Mouse (Mus musculus) gastrocnemius, adult 8-10 months (tissue): ENCODE data around the gene Aen. TPM values are rescaled to one million over a fixed set of nuclear protein-coding genes. Genes with fewer than 3 reads are reported as not detected.
A peak's percentile ranks its signal among the peaks of the same experiment; 100 is the strongest.

Experiments
- DNase-seq, 2 experiments: peaks; one replicate each; pipeline ENCODE4 v3.0.0; 2022; ENCODE audit warnings: low spot score in 2 of 2
- total RNA-seq, 4 experiments: library from RNA; stranded (reverse); gene quantifications; 2 replicates each; pipeline ENCODE4 v1.2.4; 2022

Gene Aen
- 10 to 100 TPM; 52.4 to 60.0 (median 54.1) TPM for total RNA-seq

DNA sequence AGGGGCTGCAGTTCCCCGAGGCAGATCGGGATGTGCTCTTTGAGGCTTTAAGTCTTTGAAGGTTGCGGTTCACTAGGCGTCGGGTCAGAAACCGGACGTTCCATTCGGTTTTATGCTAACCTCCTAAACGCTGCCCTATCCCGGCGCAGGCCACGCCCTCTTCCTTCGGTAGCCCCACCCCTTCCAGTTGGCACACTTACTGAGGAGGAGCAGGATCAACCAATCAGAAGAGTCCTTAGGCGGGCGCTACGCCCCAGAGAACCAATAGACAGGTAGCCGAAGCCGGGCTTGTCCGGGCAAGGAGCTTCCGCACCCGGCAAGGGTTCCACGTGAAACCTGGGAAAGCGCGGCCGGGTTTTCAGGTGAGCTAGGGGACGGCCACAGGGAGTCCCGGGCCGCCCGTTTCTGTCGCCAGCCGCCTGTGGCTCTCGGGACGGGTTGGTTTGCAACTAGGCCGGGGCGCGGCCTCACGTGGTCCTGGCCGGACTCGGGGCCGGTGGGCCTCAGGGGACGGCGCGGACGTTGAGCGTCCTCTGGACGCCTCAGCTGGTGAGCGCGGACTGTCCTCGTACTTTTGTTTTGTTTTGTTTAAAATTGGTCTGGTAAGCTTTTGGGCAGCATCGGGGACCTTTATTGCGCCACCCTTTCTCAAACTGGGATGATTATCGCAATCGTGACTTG, at the start of gene Aen:
Gene Aen, plus strand, starts transcription at position 202 of the 681 bp plus-strand sequence.
- DNase-seq, result peak; percentile 98

DNA sequence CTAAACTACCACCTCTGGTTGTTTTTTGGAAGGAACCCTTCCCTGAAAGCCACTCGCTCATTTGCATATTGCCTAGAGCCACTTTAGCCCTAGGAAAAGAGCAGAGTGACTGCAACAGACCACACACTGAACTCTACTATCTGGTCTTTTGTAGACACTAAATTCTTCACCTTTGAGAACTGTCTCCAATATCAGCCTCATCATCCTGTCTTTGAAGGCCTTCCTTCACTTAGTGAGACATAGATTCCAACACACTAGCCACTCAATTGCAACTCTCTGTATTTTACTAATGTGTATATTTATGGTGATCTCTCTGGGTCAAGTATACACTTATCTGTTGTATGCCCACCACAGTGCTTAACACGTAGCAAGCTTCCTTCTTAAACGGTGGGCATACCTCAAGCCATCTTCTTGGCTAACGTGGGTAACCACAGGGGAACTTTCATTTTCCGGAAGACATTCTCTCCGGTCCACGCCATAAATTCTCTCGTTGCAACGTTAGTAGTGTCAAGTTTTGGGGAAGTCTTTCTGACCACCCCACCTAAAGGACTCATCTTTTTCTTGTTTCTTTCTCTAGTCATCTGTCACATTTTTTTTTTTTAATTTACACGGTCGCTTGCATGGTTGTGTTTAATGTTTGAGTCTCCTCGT, 49.5 kb upstream of the Aen start:
- DNase-seq, result no peak

DNA sequence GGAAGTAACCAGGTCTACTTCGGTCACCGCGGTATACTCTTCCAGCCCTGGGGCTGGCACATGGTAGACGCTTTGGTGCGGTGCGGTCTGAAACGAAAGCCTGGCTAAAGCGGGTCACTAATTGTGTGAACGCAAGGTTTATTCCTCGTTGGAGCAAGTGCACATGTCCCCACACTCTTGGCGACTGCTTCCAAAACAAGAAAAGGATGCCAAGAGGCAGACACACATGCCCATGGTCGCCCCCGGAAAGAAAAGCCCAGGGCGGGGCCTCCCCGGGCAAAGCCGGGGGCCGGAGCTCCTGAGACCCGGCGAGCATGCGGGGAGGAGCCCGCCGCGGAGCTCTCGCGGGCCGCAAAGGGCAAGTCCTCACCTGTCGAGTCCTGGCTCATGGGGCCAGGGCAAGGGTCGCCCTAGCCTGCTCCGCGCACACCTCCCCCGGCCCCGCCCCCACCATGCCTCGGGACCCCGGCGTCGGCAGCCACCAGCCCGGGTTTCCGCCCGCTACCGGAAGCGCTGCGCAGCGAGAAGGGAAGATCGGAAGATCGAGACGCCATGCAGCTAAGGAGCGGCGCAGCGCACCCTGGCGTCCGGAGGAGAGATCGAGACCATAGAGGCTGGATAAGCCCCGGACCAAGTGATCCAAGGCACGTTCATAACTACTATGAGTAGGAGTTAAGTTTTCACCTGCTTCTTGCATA, 48.8 kb upstream of the Aen start, which contains the start of gene Det1:
Gene Det1, minus strand, starts transcription at position 527 of the 698 bp plus-strand sequence.
- DNase-seq, result peak; percentile 82 to 83

DNA sequence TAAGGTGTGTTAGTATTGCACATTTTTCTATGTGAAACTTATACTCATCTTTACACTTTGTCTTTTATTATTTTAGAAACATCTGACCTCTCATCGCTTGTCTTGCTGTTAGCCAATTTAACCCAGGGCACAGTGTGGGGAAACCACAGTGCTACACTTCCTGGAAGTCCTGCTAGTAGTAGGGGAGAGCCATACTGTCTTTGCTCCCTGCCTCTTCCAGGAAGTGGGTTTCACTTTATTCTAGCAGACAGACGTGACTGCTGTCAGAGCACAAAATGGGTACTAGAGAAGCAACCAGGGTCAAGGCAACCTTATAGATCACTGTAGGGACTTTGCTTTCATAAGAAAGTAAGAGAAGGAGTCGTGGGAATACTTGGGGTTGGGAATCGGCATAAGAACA, 41.6 kb upstream of the Aen start:
- DNase-seq, result no peak

DNA sequence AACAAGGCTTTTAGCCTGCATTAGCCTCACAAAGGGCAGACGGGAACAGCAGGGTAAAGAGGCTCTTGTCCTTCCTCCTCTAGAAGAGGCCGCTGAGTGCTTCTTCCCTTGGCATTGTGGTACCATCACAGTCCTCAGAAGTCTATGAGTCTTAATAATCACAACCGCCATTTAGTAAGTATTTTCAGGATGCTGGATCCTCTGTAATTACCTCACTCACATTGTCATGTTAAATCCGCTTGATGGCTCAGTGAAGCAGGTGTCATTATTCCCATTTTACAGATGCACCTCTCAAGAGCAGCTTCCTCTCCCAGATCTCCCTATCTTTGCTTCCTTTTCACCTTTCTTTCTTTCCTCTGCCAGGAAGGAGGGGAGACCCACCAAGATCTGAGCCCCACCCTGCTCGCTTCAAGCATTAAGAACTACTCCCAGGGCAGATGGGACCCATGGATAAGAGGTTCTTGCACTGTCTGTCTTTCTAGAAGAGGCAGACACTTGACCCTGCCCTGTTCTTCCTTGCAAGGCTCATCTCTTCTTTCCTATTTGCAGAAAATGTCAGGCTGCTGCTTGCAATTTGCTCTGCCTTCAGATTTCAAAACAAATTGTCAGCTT, 40.5 kb upstream of the Aen start:
- DNase-seq, result no peak

DNA sequence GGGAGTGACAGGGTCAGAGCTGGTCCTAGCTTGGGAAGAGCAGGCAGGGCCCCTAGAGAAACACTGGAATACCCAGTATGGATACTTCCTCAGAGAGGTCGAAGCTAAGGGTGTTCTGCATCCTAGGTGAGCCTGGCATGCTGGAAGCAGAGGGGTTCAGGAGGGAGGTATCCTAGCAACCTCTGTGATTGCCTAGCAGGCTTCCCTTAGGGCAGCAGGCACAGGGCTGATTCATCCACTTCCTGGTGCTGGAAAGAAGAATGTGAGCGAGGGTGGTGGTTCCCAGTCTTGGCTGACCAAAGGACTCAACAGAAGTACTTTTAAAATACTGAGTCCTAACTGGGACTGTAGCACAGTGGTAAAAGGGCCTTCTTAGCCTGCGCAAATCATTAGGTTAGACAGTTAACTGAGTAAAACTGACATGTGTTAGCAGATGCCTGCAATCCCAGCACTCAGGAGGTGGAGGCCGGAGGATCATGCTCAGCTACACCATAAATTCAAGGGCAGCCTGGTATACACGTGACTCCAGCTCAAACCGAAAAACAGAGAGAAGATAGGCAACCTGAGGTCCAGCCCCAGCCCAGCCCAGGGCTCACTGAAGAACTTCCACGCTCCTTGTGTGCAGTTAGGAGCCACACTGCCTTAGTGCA, 31.7 kb upstream of the Aen start:
- no peak for DNase-seq

DNA sequence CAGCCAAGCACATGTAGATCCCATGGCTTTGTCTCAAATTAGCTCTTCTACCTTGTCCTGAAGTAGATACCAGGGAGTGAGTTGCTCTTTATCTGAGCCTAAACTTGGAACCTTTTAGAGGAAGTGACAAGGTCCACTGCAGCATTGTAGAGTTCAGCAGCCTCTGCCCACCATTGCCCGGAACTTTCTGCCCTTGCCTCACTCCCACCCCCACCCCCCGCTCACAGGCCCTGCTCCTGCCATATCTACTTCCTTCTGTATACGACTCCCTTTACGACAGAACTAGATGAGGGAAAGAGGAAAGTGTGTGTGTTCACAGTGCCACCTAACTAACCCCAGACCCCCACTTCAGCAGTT, 31.2 kb upstream of the Aen start:
- DNase-seq, result no peak

DNA sequence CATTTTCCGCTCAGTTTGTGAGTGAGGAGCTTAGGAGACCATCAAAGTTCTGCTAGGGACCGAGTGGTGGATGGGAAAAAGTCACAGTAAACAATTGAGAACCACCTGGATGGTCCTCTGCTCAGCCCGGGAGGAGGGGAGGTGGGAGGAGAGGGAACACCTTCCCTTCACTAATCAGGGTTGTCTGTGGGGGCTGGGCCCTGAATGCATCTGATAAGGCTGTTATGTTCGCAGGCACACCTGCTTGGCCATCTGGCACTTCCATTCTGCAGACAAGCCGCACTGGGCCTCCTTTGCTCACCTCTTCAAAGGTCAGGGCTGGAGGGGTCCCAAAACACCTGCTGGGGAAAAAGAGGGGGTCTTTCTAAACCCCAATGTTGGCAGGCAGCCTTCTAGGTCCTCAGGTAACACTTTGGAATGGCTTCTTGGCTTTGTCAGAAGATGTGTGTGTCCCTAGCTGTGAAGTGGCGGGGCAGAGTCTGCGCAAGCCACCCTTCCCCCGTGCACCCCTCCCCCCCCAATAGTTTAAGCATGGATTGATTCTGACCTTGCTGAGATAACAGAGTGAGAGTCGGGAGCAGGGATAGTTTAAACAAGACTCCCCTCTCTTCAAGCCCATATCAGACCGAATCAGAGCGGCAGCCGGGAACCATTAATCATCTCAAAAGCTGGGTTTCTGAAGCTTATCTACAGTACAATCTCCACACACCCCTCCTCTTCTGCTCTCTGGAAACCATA, 30.3 kb upstream of the Aen start:
- DNase-seq, result no peak

DNA sequence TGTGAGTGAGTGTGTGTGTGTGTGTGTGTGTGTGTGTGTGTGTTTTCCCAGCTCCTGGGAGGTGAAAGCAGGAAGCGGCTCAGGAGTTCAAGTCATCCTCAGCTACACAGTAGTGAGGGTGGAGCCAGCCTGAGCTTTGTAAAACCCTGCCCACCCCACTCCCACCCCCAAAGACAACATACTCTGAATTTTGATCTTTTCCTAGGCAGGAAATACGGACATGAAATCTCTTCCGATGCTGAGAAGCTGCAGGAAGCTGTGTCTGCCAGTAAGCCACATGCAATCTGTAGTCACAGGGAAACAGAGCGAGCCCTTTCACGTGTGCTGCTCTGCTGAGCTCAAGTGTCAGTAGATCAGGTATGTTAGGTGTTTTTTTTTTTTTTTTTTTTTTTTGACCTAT, 26.9 kb upstream of the Aen start:
- DNase-seq, result no peak

DNA sequence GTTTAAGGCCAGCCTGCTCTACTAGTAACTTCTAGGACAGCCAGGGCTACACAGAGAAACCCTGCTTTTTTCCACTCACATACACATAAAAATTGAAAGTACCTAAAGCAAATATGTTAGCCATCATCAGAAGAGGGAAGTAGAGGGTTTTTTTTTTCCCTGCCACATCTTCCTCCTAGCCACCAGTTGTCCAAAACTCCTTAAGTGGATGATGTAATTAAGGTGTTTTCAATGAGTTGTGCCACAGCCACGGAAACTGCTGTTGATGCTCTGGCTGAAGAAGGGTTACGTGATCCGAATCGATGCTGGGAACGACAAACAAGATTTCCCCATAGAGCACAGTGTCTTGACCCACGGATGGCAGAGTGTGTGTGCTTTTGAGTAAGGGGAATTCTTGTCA, 23.3 kb upstream of the Aen start:
- no peak for DNase-seq

DNA sequence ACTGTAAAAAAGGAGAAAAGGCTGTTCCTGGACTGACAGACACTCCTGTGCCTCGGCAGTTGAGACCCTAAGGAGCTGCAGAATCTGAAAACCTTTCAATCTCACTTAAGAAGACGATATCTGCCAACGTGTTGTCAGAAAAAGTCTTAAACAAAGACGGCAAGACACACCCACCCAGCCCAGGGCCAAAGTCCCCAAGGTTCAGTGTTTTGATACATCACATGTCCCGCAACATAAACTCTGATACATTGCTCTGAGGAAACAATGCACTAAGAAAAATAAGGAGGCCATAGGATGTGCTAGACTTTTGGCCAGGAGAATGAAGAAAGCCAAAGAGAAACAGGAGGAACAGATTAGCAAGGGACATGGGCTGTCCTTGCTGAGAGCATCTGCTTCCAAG, 22.8 kb upstream of the Aen start:
- no peak for DNase-seq

DNA sequence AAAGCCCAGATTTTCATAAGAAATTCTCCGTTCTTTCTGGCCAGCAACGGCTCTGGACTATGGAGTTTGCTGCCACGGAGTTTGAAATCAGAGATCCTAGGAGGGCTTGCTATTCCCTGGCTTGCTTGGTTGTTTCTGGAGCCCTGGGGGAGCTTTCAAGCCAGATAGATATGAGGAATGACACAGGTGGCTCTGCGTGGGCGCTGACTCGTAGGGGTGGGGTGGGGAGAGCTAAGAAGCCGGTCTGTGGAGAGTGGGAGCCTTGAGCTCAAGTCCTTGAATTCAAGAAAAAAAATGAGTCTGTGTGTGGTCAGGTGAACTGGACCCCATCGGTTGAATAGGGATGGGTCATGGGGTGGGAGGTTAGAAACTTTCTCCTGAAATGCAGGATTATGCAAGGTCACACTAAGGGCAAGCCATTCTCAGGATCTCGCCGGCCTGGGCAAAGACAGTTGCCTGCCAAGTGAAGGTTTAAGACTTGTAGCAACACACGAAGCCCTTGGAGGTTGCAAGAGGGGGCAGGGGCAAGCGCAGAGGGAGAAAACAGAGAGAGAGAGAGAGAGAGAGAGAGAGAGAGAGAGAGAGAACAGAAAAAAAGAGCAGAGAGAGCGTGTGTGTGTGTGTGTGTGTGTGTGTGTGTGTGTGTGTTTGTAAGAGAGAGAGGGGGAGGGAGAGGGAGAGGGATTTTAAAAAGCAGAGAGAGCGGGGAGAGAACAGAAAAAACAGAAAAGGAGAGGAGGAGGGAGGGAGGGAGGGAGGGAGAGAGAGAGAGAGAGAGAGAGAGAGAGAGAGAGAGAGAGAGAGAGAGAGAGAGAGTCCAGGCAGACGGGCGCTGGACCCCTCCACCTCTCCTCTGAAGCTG, 13.8 kb upstream of the Aen start:
- DNase-seq, result no peak

DNA sequence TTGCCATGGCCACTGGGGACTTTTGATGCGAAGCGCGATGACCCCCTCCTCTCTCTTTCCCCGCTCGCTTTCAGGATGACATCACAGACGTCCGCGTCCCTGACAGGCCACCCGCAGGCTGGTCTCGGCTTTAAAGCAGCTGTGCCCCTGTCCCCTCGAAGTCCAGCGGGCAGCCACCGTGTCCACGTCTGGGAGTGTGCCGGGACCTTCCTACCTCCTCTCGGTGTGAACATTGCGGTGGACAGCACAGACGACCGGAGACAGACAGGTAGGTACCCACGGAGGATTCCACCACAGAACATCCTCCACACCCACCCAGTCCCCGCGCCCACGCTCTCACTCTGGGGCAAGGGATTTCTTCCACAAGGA, 13.2 kb upstream of the Aen start:
- DNase-seq, result no peak

DNA sequence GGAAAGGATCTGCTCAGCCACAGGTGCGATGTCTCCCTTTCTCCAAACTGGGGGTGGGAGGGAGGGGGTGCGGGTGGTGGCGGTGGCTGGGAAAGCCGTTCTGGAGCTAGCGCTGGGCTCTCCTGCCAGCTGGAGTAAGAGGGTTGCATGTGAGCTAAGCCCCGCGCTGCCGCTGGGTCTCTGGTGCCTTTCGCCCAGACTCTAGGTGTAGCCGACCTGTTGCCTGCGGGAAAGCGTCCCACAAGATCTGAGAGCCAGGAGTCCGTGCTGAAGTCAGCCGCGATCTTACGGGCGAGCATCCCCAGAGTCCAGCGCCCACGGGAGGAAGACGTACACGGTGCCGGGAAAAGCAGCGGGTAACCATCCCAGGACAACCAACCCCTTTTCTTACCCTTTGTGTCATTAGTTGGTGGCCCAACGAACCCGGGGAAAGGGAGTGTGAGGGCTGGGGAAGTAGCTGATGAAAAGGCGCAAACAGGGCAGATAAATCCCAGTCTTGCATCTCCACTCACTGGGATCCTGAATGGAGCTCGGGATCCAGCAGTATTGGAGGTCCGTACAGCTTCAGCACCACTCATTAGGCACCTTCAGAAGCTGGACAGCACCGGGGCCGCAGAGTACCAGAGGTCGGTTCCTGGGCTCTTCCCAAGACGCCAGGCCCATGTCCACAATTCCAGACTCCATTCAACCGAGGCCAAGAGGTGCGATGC, 12.5 kb upstream of the Aen start:
- no peak for DNase-seq

DNA sequence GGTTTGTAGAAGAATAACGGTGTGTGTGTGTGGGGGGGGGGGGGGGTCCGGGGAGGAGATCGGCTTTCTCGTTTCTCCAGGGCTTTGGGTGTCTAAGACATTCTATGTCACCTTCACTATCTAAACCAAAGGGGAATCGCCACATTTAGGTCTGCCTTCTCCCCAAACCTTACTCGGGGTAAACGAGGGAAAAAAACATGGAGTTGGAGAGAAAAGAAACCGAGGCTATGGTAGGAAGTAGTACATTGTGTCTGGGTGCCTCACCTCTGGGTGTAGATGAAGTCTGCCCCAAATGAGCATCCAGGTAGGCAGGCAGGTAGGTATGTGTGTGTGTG, 12.0 kb upstream of the Aen start:
- DNase-seq, result no peak

DNA sequence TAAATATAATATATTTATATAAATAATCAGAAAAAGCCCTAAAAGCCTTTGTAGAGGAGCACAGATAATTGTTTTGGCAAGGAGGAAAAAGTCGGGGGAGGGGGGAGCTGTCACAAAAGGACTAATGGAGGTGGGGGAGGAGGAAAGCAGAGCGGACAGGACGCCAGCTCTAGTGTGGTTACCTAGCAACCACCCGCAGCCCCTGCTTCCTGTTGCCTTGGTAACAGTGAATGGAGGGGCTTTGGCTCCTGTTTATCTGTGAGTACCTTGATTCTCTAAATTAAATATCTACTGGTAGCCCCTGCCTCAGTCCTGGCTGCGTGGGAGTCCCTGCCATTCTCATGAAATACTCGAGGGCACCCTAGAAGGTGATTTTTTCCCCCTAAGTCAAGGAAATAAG, 11.5 kb upstream of the Aen start:
- DNase-seq, result no peak

DNA sequence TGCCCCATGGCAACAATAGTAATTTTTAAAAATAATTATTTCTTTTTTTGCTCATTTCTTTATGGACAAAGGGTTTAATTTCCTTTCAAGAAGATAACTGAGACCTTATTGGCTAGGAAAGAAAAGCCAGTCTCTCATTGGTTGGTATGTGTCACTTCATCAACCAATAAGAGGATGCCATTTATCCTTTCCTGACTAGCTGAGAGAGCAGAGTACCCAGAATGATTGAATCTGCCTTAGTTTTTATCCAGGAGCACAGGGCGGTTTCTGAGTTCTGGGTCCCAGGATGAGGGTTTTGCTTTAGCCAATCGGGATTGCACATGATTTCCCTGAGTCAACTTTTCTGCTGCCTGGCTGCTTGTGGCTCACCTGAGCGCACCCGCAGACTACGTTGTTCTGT, 10.2 kb upstream of the Aen start:
- DNase-seq, result no peak

DNA sequence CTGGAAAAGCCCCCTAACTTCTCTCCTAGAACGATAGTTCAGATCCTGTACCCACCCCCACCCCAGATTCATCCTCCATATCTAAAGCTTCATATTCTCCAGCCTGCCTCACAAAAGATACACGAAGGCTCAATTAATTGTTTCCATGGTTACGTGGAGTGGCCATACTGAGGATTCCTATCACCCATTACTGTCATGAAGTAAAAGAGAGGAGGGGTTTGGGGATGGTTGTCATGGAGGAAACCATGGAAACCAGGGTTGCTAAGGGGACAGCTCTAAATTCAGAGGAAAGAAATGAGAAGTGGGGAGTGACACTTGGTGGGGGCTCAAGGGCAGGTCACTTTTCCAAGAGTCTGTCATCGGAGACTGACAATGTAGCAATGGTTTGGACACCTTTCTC, 9.2 kb upstream of the Aen start:
- no peak for DNase-seq

DNA sequence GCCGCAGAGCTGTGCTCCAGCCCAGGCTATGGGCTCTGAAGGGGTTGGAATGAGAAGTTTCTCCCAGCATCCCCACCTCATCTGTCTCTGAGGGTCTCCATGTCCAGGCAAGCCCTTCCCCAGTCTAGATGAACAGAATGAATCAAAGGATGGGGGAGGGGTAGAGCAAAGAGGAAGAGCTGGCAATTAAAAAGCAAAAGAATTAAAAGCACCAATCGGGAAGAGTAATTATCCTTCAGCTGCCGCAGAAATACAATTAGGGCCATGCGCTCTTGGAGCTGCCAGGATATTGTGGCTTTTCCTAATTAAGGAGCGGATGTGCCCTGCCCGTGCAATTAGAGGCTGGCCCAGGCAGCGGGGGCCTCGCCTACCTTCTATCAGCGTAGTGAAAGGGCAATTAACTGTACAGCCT, 8.2 kb upstream of the Aen start:
- DNase-seq, result no peak

DNA sequence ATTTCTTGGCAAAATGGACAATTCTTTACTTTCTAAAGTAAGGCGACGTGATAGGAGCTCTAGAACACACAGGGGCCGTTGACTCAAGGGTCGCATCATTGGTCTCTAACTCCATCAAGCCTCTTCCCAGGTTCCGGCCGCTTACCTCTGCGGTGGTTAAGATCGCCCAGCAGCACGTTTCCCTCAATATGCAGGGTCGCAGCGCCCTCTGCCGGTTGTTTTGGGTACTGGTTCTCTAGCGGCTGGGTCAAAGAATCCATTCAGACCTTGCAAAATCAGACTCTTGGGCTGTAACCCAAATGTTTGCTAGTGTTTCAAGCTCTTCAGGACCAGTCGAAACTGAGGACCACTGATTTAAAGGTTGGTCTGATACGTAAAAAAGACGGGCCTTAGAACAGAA, 5.0 kb upstream of the Aen start:
- DNase-seq, result peak; percentile 56 to 61
